Mouse (Mus musculus) C2C12 (cell line): Measurements from ENCODE around the gene Dapp1.

Experiments used
- CEBPB ChIP-seq: IDR thresholded peaks from one replicate; pipeline ENCODE4 v1.6.1; 2011; ENCODE audit warnings: low read depth, mild to moderate bottlenecking, control low read depth, moderate library complexity
- CTCF ChIP-seq: IDR thresholded peaks from one replicate; pipeline ENCODE4 v1.5.1; 2011; ENCODE audit not compliant: control insufficient read depth, insufficient read depth, insufficient read length
- FOSL1 ChIP-seq: IDR thresholded peaks from one replicate; pipeline ENCODE4 v1.8.0; 2011; ENCODE audit warnings: mild to moderate bottlenecking, low read length; ENCODE audit not compliant: poor library complexity, insufficient read depth, severe bottlenecking
- MAX ChIP-seq: IDR thresholded peaks from one replicate; pipeline ENCODE4 v1.6.1; 2011; ENCODE audit warnings: mild to moderate bottlenecking, control low read depth
- MYOD1 ChIP-seq: IDR thresholded peaks from one replicate; pipeline ENCODE4 v1.6.1; 2011; ENCODE audit warnings: low read depth; ENCODE audit not compliant: control insufficient read depth, insufficient read length
- USF1 ChIP-seq: IDR thresholded peaks from one replicate; pipeline ENCODE4 v1.6.1; 2011; ENCODE audit warnings: low read depth, mild to moderate bottlenecking, control low read depth, moderate library complexity

- TF ChIP-seq CTCF = no peak
- no peak for TF ChIP-seq CEBPB
- TF ChIP-seq MAX = no peak
- no peak for TF ChIP-seq MYOD1
- TF ChIP-seq FOSL1 = no peak
- no peak for TF ChIP-seq USF1
Observed at GRCm38 (mm10) chr3:137900149-137900548, 81.2 kb downstream of the Dapp1 start.
